Mouse (Mus musculus) macrophage (primary cell): ENCODE measurements at regions not wholly inside any gene's neighbourhood (a gene's known extent, or its start where the extent isn't known, plus 50 kb on each side); places are given as distances from the start of the nearest gene placed in this dataset.

ENCODE experiments used
- H3K27ac ChIP-seq: fragments of 350-480 bp; formaldehyde crosslinking; 2 replicates; pipeline ENCODE4 v1.9.0; 2021
- H3K36me3 ChIP-seq: fragments of 350-480 bp; formaldehyde crosslinking; 2 replicates; pipeline ENCODE4 v1.9.0; 2021; ENCODE audit errors: inconsistent target
- H3K4me3 ChIP-seq: fragments of 350-480 bp; formaldehyde crosslinking; 2 replicates; pipeline ENCODE4 v1.9.0; 2021; ENCODE audit errors: inconsistent target
- H3K79me2 ChIP-seq: fragments of 350-480 bp; formaldehyde crosslinking; 2 replicates; pipeline ENCODE4 v1.9.0; 2021; ENCODE audit errors: inconsistent target
- WGBS: methylation state at CpG from one replicate; pipeline ENCODE4 v1.1.7; 2026; ENCODE audit warnings: inconsistent platforms; ENCODE audit not compliant: missing documents; 5-methylcytosine and 5-hydroxymethylcytosine counted together

GRCm38 (mm10) chr4:84037535-84037934, 512.2 kb downstream of the Ccdc171 start:
- Histone ChIP-seq H3K4me3 (no peak overlapping the region), H3K27ac (no peak overlapping the region), H3K36me3 (no peaks in the 10 kb centered on the region), H3K79me2 (no peaks in the 10 kb centered on the region)
- 33% methylated on average over 3 of the region's 3 CpGs for WGBS

GRCm38 (mm10) chr4:84050243-84050642, 524.9 kb downstream of the Ccdc171 start:
- Histone ChIP-seq H3K27ac (no peak overlapping the region), H3K36me3 (no peaks in the 10 kb centered on the region), H3K4me3 (no peak overlapping the region), H3K79me2 (no peaks in the 10 kb centered on the region)
- WGBS = 100% methylated on average over 6 of the region's 6 CpGs

GRCm38 (mm10) chr4:84056863-84057502, 531.6 kb downstream of the Ccdc171 start:
- Histone ChIP-seq H3K4me3 (no peak overlapping the region), H3K79me2 (no peaks in the 10 kb centered on the region), H3K36me3 (no peaks in the 10 kb centered on the region), H3K27ac (no peak overlapping the region)
- 96% methylated on average over 6 of the region's 6 CpGs for WGBS

GRCm38 (mm10) chr4:84060187-84060586, 534.8 kb downstream of the Ccdc171 start:
- H3K4me3 ChIP-seq = no peak overlapping the region
- no peaks in the 10 kb centered on the region for H3K79me2 ChIP-seq
- 0% methylated on average over 2 of the region's 2 CpGs for WGBS
- no peaks in the 10 kb centered on the region for H3K36me3 ChIP-seq
- no peak overlapping the region for H3K27ac ChIP-seq

- 98% methylated on average over 5 of the region's 5 CpGs for WGBS
- H3K4me3 ChIP-seq = no peak overlapping the region
- no peak overlapping the region for H3K27ac ChIP-seq
- H3K36me3 ChIP-seq = no peaks in the 10 kb centered on the region
- no peaks in the 10 kb centered on the region for H3K79me2 ChIP-seq
These were observed 538.4 kb downstream of the Ccdc171 start for GRCm38 (mm10) chr4:84063755-84064154.

GRCm38 (mm10) chr4:84064614-84065456, 539.5 kb downstream of the Ccdc171 start:
- no peaks in the 10 kb centered on the region for H3K36me3 ChIP-seq
- WGBS = 30% methylated on average over 15 of the region's 15 CpGs

GRCm38 (mm10) chr4:84065457-84066124, 540.2 kb downstream of the Ccdc171 start:
- H3K36me3 ChIP-seq = no peaks in the 10 kb centered on the region
- no peak overlapping the region for H3K4me3 ChIP-seq
- WGBS = 73% methylated on average over 12 of the region's 12 CpGs
- no peak overlapping the region for H3K27ac ChIP-seq
- no peaks in the 10 kb centered on the region for H3K79me2 ChIP-seq

More at GRCm38 (mm10) chr4:84064614-84065456, 539.5 kb downstream of the Ccdc171 start:
- no peak overlapping the region for H3K4me3 ChIP-seq
- H3K27ac ChIP-seq = no peak overlapping the region
- no peaks in the 10 kb centered on the region for H3K79me2 ChIP-seq

GRCm38 (mm10) chr4:84067931-84068575, 542.7 kb downstream of the Ccdc171 start:
- no peaks in the 10 kb centered on the region for H3K79me2 ChIP-seq
- H3K27ac ChIP-seq = no peak overlapping the region
- no peaks in the 10 kb centered on the region for H3K36me3 ChIP-seq
- H3K4me3 ChIP-seq = no peak overlapping the region
- 73% methylated on average over 14 of the region's 14 CpGs for WGBS

GRCm38 (mm10) chr4:84068947-84069663, 543.8 kb downstream of the Ccdc171 start:
- H3K79me2 ChIP-seq = no peaks in the 10 kb centered on the region
- no peak overlapping the region for H3K4me3 ChIP-seq
- no peaks in the 10 kb centered on the region for H3K36me3 ChIP-seq
- 80% methylated on average over 11 of the region's 11 CpGs for WGBS
- H3K27ac ChIP-seq = no peak overlapping the region

GRCm38 (mm10) chr4:84069681-84070080, 544.3 kb downstream of the Ccdc171 start:
- Histone ChIP-seq H3K27ac (no peak overlapping the region), H3K36me3 (no peaks in the 10 kb centered on the region)
- WGBS = 94% methylated on average over 12 of the region's 13 CpGs

GRCm38 (mm10) chr4:84070089-84070488, 544.7 kb downstream of the Ccdc171 start:
- no peaks in the 10 kb centered on the region for H3K36me3 ChIP-seq
- H3K79me2 ChIP-seq = no peaks in the 10 kb centered on the region
- H3K4me3 ChIP-seq = no peak overlapping the region
- WGBS = 82% methylated on average over 4 of the region's 4 CpGs
- H3K27ac ChIP-seq = no peak overlapping the region

More at GRCm38 (mm10) chr4:84069681-84070080, 544.3 kb downstream of the Ccdc171 start:
- no peaks in the 10 kb centered on the region for H3K79me2 ChIP-seq
- no peak overlapping the region for H3K4me3 ChIP-seq

- Histone ChIP-seq H3K79me2 (no peaks in the 10 kb centered on the region), H3K27ac (no peak overlapping the region), H3K4me3 (no peak overlapping the region), H3K36me3 (no peaks in the 10 kb centered on the region)
- 92% methylated on average over 5 of the region's 5 CpGs for WGBS
These were observed 546.8 kb downstream of the Ccdc171 start for GRCm38 (mm10) chr4:84072096-84072495.

GRCm38 (mm10) chr4:84076526-84076925, 551.2 kb downstream of the Ccdc171 start:
- WGBS = 81% methylated on average over 1 of the region's 1 CpGs
- H3K4me3 ChIP-seq = no peak overlapping the region
- H3K27ac ChIP-seq = no peak overlapping the region
- no peaks in the 10 kb centered on the region for H3K36me3 ChIP-seq
- H3K79me2 ChIP-seq = no peaks in the 10 kb centered on the region

GRCm38 (mm10) chr4:84079516-84079915, 554.2 kb downstream of the Ccdc171 start:
- Histone ChIP-seq H3K4me3 (no peak overlapping the region), H3K79me2 (no peaks in the 10 kb centered on the region), H3K36me3 (no peaks in the 10 kb centered on the region), H3K27ac (no peak overlapping the region)
- 34% methylated on average over 2 of the region's 2 CpGs for WGBS
